Comparison of ENCODE assay signal across 14 mouse cellular contexts in the genomic region with DNA sequence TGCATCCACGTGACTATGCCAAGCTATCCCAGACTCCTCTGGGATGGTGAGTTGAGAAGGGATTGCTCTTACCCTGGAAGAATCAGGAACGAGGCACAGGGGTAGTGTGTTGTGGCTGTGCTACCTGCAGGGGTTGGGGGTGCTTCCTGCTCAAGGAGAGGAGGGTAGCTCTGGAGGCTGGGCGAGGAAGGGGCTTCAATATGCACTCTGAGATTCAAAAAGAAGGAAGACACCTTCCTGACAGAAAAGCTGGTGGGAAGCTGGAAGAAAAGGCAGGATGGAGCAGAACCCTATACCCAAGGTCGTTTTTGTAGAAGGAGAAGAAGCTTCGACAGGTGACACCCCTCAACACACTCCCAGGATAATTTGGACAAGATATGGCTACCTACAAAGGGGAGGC.
A peak's percentile ranks its signal among the peaks of the same experiment; 100 is the strongest.
DNase-seq lines count a peak whose midpoint lies in the region.
"Had no signal": no experiment of that assay in that cellular context is flagged by ENCODE, and none has a peak within 500 bp of the region (broad histone marks: within the 10 kb centered on the region; RNA-seq: fewer than 3 reads in every experiment).

No protein-coding gene starts in this region.

- peak; percentile 78 for DNase-seq in heart, adult 11 months
- DNase-seq in heart, postnatal 25 days (ENCODE audit: low spot score): no peak
- DNase-seq in testis, postnatal 10 days (ENCODE audit: low spot score): peak; percentile 33
- DNase-seq in testis, postnatal 14 days (ENCODE audit: low spot score): no peak
- DNase-seq: adrenal gland, adult 2 months; adrenal gland, adult 8-10 months; adrenal gland, postnatal 10 days; adrenal gland, postnatal 14 days; adrenal gland, postnatal 25 days; adrenal gland, postnatal 36 days; B cell, adult 2 months; cerebellum, adult 11 months; cerebellum, adult 11-12 months; cerebellum, adult 18-20 months had no signal

- intact Hi-C loops in heart, postnatal 25 days (cut with DNase I): no loop called here

Comparison
In these comparisons a context has a peak if more than half of its experiments do, and no peak if none do; other contexts are left out.
1. DNase-seq: peak in heart, adult 11 months (single experiment) and testis, postnatal 10 days (single experiment); none in heart, postnatal 25 days (single experiment) and testis, postnatal 14 days (single experiment).